Mouse (Mus musculus) liver, embryonic 11.5 days (tissue): ENCODE measurements at regions not wholly inside any gene's neighbourhood (a gene's known extent, or its start where the extent isn't known, plus 50 kb on each side); places are given as distances from the start of the nearest gene placed in this dataset.

Experiments used
- ATAC-seq: fragments of 200-750 bp; cut with Nextera tagmentation; replicated peaks from 2 replicates; pipeline ENCODE4 v1.8.0; 2017; ENCODE audit warnings: moderate number of reproducible peaks, mild to moderate bottlenecking, moderate TSS enrichment, moderate library complexity; ENCODE audit not compliant: low FRiP score
- DNase-seq: peaks from one replicate; pipeline ENCODE4 v3.0.0-alpha.2; 2017; ENCODE audit warnings: low spot score
- H3K27ac ChIP-seq: fragments of 300-500 bp; sonication (generic); 2 replicates; pipeline ENCODE4 v1.5.1; 2014; ENCODE audit warnings: mild to moderate bottlenecking, low read depth, low read length, control low read depth
- H3K27me3 ChIP-seq: fragments of 300-500 bp; sonication (generic); replicated peaks from 2 replicates; pipeline ENCODE4 v1.6.1; 2014; ENCODE audit warnings: low read length, mixed read lengths; ENCODE audit not compliant: control insufficient read depth, insufficient read depth
- H3K36me3 ChIP-seq: fragments of 300-500 bp; sonication (generic); 2 replicates; pipeline ENCODE4 v1.6.1; 2014; ENCODE audit warnings: mild to moderate bottlenecking, low read length, moderate library complexity, mixed read lengths; ENCODE audit not compliant: control insufficient read depth, insufficient read depth
- H3K4me1 ChIP-seq: fragments of 300-500 bp; sonication (generic); replicated peaks from 2 replicates; pipeline ENCODE4 v1.6.1; 2014; ENCODE audit warnings: low read length, mixed read lengths; ENCODE audit not compliant: control insufficient read depth, insufficient read depth
- H3K4me2 ChIP-seq: fragments of 300-500 bp; sonication (generic); 2 replicates; pipeline ENCODE4 v1.6.1; 2014; ENCODE audit warnings: mild to moderate bottlenecking, control low read depth, moderate library complexity
- H3K4me3 ChIP-seq: fragments of 300-500 bp; sonication (generic); 2 replicates; pipeline ENCODE4 v1.5.1; 2014; ENCODE audit warnings: low read depth, low read length, control low read depth
- H3K9ac ChIP-seq: fragments of 300-500 bp; sonication (generic); 2 replicates; pipeline ENCODE4 v1.6.1; 2014; ENCODE audit warnings: low read depth, low read length, control low read depth
- H3K9me3 ChIP-seq: fragments of 300-500 bp; sonication (generic); 2 replicates; pipeline ENCODE4 v1.6.1; 2016; ENCODE audit warnings: low read length, inconsistent platforms, mixed read lengths; ENCODE audit not compliant: control insufficient read depth
- WGBS: fragments of 180-500 bp; shearing (Covaris S2); extraction: QIAGEN DNeasy Blood & Tissue Kit; methylation state at CpG from one replicate; pipeline ENCODE4 v1.1.7; 2014; 5-methylcytosine and 5-hydroxymethylcytosine counted together

DNA sequence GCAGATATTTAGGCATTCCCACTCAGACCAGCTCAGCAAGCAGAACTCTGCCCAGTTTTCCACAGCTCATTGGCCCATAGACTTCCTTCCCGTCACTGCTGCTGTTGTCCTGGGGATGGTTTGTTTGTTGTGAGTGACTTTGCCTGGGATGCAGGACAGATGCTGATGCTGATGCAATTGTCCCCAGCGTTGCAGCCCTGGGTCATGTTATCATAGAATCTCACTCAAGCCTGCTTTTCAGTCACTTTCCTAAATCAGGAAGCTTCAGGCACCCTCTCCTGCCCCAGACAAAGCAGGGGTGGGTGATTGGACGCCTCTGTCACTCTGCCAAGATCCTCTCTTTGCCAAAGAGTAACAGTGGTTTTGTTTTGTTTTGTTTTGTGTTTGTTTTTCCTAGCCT is 515.3 kb upstream of the Gm26657 start:
- ATAC-seq (no peak), DNase-seq (no peak)
- Histone ChIP-seq H3K4me2 (no peak overlapping the region), H3K27ac (no peak overlapping the region), H3K27me3 (no peaks in the 10 kb centered on the region), H3K36me3 (no peaks in the 10 kb centered on the region), H3K4me1 (0 out of 2 replicates have a peak, but pooled peaks cover 2% of the 10 kb centered on the region), H3K4me3 (no peak overlapping the region), H3K9ac (no peak overlapping the region), H3K9me3 (no peaks in the 10 kb centered on the region)
- 38% methylated on average over 3 of the region's 3 CpGs for WGBS

DNA sequence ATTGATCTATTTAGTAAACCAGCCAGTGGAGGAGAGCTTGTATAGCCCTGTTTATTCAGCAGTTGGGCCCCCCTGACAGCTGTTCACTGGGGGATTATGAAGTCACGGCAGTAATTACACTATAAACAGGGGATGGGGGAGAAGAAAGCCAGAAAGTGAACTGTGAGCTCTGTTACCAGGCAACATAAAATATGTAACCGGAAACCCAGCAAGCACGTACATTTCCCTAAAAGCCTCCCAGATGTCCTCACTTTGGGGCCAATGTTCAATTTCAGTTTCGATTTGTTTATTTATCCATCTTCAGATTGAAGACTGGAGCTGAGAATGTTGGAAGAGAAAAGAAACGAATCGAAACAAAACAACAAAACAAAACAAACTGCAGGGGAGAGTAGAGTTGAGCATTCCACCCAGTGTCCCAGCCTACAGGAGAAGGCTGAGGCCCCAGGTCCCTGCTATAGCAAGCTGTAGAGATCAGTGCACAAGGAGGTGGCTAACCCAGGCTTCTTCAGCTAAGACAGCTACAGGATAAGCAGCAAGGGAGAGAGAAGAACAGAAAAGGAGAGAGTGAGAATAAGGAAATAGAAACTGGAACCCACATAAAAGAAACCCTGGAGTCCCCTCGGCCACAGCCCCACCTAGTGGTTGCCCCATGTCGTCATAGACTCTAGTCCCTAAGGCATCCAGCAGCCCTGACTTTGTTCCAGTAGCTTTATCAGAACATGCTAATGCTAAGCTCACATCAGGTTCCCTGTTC is 517.7 kb upstream of the Gm26657 start:
- H3K4me3 ChIP-seq = no peak overlapping the region

DNA sequence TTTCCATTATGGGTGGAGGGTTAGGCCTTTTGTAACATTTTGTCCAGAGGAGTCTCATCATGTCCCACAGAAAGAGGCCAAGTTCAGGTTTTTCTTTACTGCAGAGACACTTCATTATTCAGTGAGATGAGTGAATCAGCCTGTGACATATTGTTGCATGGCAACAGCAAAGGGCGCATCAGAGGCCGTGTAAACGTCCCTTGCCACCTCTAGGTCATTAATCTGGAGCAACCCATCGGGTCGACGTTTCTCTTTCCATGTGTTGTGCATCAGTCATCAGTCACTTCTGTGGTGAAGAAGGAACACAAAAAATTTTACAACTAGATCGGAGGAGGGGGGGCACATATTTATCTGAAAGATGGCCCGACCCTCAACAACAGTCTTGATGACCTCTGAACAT is 519.3 kb upstream of the Gm26657 start:
- H3K4me2 ChIP-seq = no peak overlapping the region
- DNase-seq (no peak), ATAC-seq (no peak)
- no peaks in the 10 kb centered on the region for H3K27me3 ChIP-seq
- H3K27ac ChIP-seq = no peak overlapping the region
- WGBS = 68% methylated on average over 8 of the region's 8 CpGs
- no peak overlapping the region for H3K4me3 ChIP-seq
- H3K9ac ChIP-seq = no peak overlapping the region
- no peaks in the 10 kb centered on the region for H3K36me3 ChIP-seq
- 0 out of 2 replicates have a peak, but pooled peaks cover 2% of the 10 kb centered on the region for H3K4me1 ChIP-seq
- H3K9me3 ChIP-seq = no peaks in the 10 kb centered on the region

More for the DNA sequence above, 517.7 kb upstream of the Gm26657 start:
- H3K4me1 ChIP-seq = 0 out of 2 replicates have a peak, but pooled peaks cover 2% of the 10 kb centered on the region
- no peak overlapping the region for H3K27ac ChIP-seq
- H3K27me3 ChIP-seq = no peaks in the 10 kb centered on the region
- H3K9me3 ChIP-seq = no peaks in the 10 kb centered on the region
- 0 out of 2 replicates have a peak overlapping the region, but pooled peaks have one; percentile 20 for H3K4me2 ChIP-seq
- no peak overlapping the region for H3K9ac ChIP-seq
- DNase-seq (peak; percentile 38), ATAC-seq (0 out of 2 replicates have a peak, but pooled peaks have one; percentile 26)
- WGBS = 51% methylated on average over 8 of the region's 8 CpGs
- H3K36me3 ChIP-seq = no peaks in the 10 kb centered on the region

DNA sequence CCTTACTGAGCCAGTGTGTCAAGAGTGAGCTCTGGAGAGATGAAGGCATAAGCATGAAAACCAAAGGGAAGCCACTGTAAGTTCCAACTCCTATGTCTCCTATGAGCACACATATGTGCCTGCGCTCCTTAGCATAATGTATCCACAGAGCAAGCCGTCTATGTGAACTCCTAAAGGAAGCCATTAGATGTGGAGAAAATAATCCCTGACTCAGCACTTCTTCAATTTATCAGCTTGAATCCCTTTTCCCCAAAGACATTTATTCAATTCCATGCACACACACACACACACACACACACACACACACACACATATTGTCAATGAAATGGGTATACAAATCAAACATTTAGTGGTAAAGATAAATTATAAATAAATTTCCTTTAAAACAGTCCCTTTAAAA is 530.4 kb upstream of the Gm26657 start:
- H3K4me1 ChIP-seq = no peaks in the 10 kb centered on the region
- H3K9ac ChIP-seq = no peak overlapping the region
- no peaks in the 10 kb centered on the region for H3K9me3 ChIP-seq
- H3K4me2 ChIP-seq = no peak overlapping the region
- no peak for DNase-seq
- ATAC-seq = no peak
- H3K36me3 ChIP-seq = no peaks in the 10 kb centered on the region
- H3K27ac ChIP-seq = no peak overlapping the region
- no peak overlapping the region for H3K4me3 ChIP-seq
- no peaks in the 10 kb centered on the region for H3K27me3 ChIP-seq
- WGBS = 92% methylated on average over 2 of the region's 2 CpGs

DNA sequence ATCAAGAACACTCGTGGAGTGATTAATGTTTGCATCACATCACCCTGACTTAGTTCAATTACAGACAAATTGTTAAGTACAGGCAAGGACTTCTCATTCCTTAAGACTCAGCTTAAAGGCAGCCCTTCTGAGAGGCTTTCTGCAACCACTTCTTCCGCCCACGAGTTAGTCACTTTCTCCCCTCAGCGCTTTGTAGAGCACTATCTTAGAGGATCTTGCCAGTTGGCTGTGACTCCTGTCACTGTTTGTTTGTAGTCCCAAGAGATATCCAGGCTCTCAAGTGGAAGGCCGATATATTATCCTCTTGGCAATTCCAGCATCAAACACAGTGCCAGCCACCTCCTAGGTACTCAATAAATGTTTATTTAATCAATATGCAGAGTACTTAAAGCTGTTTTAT is 532.1 kb upstream of the Gm26657 start:
- no peak overlapping the region for H3K4me2 ChIP-seq
- WGBS = 41% methylated on average over 5 of the region's 5 CpGs

DNA sequence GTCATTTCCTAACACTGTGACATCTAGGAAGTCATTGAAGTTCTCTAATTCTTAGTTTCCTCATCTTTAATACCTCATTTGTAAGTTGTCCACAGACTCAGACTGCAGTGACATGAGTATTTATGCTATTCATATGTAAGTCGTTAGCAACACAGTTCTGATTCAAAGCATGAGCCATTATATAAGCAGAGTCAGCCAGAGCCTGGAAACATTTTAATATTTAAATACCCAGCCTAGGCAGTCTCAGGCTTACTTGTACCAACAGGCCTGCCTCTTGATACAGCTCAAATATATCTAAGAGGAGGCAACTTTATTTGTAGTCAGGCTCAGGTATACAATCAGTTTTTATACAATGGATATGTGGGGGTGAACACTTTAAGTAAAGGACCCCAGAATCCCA is 534.8 kb upstream of the Gm26657 start:
- Histone ChIP-seq H3K4me1 (no peaks in the 10 kb centered on the region), H3K9ac (no peak overlapping the region), H3K27ac (no peak overlapping the region), H3K4me3 (no peak overlapping the region), H3K36me3 (no peaks in the 10 kb centered on the region), H3K27me3 (no peaks in the 10 kb centered on the region), H3K9me3 (no peaks in the 10 kb centered on the region), H3K4me2 (no peak overlapping the region)
- no peak for ATAC-seq
- DNase-seq = no peak
- 86% methylated on average over 1 of the region's 1 CpGs for WGBS

More for the DNA sequence above, 532.1 kb upstream of the Gm26657 start:
- Histone ChIP-seq H3K9ac (no peak overlapping the region), H3K27ac (no peak overlapping the region), H3K4me1 (no peaks in the 10 kb centered on the region), H3K27me3 (no peaks in the 10 kb centered on the region), H3K4me3 (no peak overlapping the region), H3K36me3 (no peaks in the 10 kb centered on the region), H3K9me3 (no peaks in the 10 kb centered on the region)
- ATAC-seq = no peak
- no peak for DNase-seq

DNA sequence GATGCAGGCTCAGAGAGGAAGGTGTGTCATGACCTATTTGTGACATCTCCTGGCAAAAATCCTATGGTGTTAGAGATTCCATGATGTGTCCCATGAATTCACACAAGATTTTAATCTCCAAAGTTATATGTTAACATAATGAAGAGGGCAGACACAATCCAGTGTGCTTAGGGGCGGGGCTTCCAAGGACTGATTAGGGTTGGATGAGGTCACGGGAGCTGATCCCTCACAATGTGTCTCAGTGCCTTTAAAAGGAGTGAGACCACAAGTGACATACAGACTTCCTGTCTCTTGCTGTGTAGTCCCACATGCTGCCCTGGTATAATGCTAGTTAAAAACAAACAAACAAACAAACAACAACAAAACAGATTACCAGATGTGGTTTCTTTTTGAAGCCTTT is 546.5 kb upstream of the Gm26657 start:
- H3K36me3 ChIP-seq = no peaks in the 10 kb centered on the region
- H3K4me3 ChIP-seq = no peak overlapping the region
- DNase-seq (no peak), ATAC-seq (no peak)
- H3K9me3 ChIP-seq = no peaks in the 10 kb centered on the region
- no peaks in the 10 kb centered on the region for H3K4me1 ChIP-seq
- no peaks in the 10 kb centered on the region for H3K27me3 ChIP-seq
- WGBS = 57% methylated on average over 2 of the region's 2 CpGs
- no peak overlapping the region for H3K4me2 ChIP-seq
- H3K9ac ChIP-seq = no peak overlapping the region
- H3K27ac ChIP-seq = no peak overlapping the region

DNA sequence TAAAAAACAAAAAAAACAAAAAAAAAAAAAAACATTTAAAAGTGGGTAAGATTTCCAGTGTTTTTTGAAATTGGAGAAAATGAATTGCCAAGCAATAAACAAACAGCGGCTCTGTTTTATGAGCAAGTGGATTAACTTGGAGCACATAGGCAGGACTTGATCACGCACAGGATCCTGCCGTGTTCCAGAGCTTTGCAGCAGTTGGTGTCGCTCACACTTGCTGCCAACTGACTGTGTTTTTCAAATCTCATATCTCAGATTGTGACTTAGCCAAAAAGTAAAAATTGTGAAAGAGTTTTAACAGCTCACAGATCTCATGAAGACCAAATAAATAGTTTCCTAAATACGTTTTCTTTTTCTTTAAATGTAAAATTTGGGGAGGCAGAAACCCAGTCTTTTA is 547.4 kb upstream of the Gm26657 start:
- WGBS = 83% methylated on average over 5 of the region's 5 CpGs
- no peak overlapping the region for H3K9ac ChIP-seq
- H3K27ac ChIP-seq = no peak overlapping the region
- DNase-seq = no peak
- H3K36me3 ChIP-seq = no peaks in the 10 kb centered on the region
- H3K9me3 ChIP-seq = no peaks in the 10 kb centered on the region
- H3K4me3 ChIP-seq = no peak overlapping the region
- no peaks in the 10 kb centered on the region for H3K4me1 ChIP-seq
- no peak for ATAC-seq
- no peaks in the 10 kb centered on the region for H3K27me3 ChIP-seq
- no peak overlapping the region for H3K4me2 ChIP-seq

DNA sequence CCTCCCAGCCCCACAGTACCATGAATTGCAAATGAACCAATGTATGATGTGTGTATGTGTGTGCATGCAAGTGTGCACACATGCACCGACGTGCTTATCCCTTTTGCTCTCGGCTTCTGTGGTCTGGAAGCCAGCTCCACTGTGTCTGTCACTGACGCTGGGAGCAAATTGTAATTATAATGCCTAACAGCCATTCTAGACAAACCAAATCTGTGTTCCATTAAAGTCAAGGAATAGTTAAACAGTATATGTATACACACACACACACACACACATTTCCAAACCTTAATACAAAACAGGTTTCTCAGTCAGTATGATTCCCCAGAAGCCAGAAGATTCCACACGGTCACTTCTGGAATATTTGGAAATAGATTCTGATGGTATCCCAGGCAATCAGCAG is 560.3 kb upstream of the Gm26657 start:
- H3K9me3 ChIP-seq = no peaks in the 10 kb centered on the region
- H3K9ac ChIP-seq = no peak overlapping the region
- ATAC-seq (no peak), DNase-seq (no peak)
- no peaks in the 10 kb centered on the region for H3K4me1 ChIP-seq
- H3K36me3 ChIP-seq = no peaks in the 10 kb centered on the region
- H3K4me2 ChIP-seq = no peak overlapping the region
- no peak overlapping the region for H3K4me3 ChIP-seq
- 83% methylated on average over 5 of the region's 5 CpGs for WGBS
- H3K27ac ChIP-seq = no peak overlapping the region
- H3K27me3 ChIP-seq = no peaks in the 10 kb centered on the region
